Mouse (Mus musculus): ENCODE data around the gene Lmod1.
A peak's percentile ranks its signal among the peaks of the same experiment; 100 is the strongest.

Lmod1 gene

DNA sequence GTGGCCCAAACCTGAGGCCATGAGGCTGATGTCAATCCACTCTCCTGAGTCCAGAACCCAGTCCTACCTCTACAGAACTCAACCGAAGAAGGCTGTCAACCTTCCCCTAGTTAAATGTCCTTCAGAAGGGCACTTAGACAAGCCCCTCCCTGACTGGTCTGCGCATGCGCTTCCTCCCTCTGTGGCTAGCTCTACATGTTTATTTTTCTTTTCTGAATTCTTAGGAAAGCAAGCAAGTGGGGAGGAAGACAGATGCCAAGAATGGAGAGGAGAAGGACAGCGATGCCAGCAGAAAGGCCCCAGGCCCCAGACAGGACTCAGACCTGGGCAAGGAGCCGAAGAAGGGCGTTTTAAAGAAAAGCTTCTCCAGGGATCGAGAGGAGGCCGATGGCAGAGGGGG is 38.8 kb downstream of the Lmod1 start:
- DNase-seq, result no peak

GRCm38 (mm10) chr1:135366380-135366779 is 41.8 kb downstream of the Lmod1 start:
- no peak for DNase-seq

- DNase-seq, result no peak
These were observed 42.4 kb downstream of the Lmod1 start for GRCm38 (mm10) chr1:135367005-135367404.

- DNase-seq, result no peak
These were observed 43.0 kb downstream of the Lmod1 start for GRCm38 (mm10) chr1:135367595-135367994.

- peak; percentile 48 for DNase-seq
These were observed 43.6 kb downstream of the Lmod1 start for GRCm38 (mm10) chr1:135368245-135368644.

DNA sequence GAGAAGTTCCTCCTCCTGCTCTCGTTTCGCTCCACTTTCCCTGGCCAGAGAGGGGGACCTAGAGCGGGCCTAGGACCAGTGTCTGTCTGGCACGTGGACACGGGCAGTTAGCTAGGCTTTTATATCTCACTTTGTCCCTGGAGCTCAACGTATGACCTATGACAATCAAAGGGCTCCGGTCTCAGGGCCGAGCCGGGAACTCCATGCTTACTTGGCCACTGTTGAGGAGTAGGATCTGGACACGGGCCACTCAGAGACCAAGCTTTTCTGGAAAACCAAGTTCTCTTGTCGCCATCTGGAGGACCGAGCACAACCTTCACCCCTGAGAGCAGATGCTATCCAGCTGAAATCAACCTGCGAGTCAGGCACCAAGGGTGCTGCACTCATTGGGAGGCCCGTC is 44.4 kb downstream of the Lmod1 start:
- DNase-seq, result no peak

DNA sequence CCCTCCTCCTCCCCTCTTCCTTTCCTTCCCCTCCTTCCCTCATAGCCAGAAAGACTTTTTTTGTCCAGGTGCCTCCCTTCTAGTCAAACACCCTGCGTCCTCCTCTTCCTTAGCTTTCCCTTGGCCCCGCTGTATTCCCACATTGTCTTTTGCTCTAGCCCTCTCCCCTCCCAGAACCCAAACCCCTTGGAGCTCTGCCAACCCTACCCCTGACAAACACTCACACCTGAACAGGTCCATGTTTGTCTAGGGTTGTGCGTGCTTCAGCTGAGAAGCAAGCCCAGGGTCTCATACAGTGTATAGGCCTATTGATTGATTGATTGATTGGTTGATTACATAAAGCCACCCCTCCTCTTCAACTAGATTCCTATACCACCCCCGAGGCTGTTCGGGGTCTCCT is 44.8 kb downstream of the Lmod1 start:
- no peak for DNase-seq

DNA sequence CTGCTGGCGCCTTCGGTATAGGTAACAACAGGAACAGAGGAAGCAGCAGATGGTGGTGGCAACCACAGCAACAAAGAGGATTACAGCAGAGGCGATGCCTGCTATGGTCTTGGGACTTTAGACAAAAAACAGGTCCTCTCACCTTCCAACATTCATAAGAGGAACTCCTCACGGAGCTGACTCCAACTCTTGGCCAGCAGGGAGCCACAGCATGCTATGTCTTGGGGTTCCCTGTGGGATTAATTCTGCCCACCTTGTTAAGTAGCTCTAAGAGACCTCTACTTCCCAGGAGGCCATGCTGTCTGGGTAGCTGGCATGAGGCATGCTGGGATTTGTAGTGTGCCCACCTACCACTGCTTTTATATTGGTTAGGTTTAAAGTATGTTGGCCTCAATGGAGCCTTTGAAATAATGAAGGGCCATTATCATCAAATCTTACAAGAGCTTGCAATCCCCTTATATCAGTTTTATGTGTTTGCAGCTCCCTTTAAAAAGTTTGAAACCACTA is 48.6 kb downstream of the Lmod1 start:
- no peak for DNase-seq

DNA sequence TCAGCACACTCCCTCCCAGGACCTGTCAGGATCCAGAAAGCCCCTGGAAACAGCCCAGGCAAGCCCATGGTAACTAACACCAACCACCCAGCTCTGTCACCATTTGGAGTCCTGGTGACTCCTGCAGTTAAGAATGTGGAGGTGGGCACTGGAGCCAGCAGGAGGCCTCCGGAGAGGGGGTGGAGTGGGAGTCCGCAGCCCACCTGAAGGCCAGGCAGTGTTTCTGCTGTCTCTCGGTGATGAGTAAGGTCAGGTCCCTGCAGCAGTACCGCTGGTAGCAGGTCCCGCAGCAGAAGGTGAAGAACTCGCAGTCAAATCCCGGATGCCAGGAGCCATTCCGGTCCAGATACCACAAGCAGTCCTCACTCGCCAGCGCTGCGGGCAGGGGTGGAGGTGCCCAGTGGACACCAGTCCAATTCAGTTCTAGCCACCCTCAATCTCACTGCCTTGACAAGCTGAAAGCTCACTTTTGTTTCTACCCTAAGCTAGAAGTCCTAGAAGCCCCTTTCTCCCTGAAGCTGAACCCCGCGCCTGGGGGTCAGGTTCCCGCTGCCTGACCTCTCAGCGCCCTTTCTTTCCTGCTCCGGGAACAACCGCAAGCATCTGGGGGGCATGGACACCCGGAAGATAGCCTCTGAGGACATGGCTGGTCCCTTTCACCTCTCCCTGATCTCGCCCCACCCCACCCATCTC is 49.7 kb downstream of the Lmod1 start:
- no peak for DNase-seq

- no peak for DNase-seq
These were observed 50.4 kb downstream of the Lmod1 start, which contains the start of gene Shisa4 for GRCm38 (mm10) chr1:135374868-135375581. Shisa4 (minus strand) TSS chr1:135375237.

GRCm38 (mm10) chr1:135378576-135378975 is 54.0 kb downstream of the Lmod1 start:
- no peak for DNase-seq

DNA sequence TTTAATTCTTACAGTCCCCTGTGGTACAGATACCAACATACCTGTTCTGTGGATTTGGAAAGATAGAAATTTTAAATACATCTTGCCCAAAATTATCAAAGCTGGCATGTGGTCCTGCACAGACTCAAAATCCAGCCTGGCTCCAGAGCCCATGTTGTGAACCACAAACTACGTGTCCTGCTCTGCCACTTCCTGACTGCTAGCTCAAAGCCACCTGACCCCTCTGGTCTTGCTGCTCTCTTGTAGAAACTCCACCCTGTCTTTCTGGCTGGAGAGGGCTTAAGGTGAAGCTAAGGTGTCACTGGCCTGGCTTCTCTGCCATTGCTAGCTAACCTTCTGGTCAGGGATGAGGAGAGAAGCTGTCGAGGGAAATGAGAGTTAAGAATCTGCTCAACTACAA is 54.4 kb downstream of the Lmod1 start:
- no peak for DNase-seq

DNA sequence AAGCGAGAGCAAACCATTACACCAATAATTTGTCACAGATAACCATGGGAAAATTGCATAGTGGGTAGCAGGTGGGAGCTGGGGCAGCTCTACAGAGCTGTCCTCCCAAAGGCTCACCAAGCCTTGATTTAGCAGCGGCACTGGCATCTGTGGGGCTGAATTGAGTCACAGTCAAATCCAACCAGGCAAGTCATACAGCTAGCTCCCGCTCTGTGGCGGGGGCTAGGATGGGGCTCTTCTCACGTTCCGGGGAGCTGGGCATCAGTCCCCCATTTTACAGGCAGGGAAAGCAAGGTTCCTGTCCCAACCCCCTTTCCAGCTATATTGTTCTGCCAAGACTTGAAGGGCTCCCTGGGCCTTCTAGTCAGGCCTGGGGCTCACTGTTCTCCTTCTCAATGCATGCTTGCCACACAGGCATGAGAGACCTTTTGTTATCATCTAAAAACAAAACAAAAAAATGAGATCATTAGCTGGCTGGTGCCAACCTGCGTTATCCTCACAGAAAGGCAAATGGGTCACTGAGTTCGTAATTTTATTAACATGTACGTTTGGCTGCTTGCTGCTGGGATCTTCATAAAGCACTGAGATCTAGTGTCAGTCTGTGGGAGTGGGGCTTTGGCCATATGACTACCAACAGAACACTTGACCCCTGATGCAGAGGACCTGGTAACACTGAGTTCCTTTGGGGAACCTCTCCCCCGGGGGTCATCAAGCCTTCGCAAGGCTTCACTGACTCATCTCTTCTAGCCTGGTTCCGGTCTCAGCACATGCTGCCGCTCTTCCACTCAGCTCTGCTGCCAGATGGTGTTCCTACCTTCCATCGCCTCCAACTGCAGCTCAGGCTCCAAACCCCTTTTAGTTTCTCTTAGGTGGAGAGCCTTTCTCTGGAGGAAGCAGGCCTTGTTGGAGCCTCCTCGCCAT is 55.7 kb downstream of the Lmod1 start:
- DNase-seq, result no peak

DNA sequence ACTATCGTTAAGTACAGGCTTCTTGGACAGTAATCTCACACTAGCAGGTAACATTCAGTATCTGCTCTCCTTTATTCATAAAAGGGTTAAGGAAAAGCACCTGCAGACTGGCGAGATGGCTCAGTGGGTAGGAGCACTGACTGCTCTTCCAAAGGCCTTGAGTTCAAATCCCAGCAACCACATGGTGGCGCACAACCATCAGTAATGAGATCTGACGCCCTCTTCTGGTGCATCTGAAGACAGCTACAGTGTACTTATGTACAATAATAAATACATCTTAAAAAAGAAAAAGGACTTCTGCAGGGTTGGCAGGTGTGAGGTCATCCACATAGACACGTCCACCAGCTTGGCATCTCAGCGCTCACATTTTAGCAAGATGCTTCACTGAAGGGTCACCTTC is 57.0 kb downstream of the Lmod1 start:
- peak; percentile 38 for DNase-seq

DNA sequence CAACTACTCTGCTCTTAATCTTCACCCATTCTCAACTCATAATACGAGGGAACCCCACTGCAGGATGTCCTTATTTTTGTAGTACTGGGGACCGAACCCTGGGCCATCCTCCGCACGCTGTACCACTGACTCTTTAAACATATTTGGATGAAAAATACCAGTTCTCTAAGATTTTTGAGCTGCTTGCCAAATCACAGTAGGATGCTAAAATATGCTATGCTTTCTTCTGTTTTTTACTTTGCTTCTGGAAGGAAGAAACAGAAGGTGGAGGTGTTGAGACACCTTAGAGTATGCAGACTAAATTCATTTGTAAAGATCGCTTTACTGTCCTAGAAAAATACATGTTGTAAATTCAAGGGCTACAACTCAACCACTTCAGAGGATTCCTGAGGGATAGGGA is 59.6 kb downstream of the Lmod1 start:
- no peak for DNase-seq

GRCm38 (mm10) chr1:135385161-135385560 is 60.6 kb downstream of the Lmod1 start:
- no peak for DNase-seq

GRCm38 (mm10) chr1:135399466-135399865 is 74.9 kb downstream of the Lmod1 start:
- DNase-seq, result no peak

- DNase-seq, result no peak
These were observed 77.0 kb downstream of the Lmod1 start for GRCm38 (mm10) chr1:135401452-135402110.

DNA sequence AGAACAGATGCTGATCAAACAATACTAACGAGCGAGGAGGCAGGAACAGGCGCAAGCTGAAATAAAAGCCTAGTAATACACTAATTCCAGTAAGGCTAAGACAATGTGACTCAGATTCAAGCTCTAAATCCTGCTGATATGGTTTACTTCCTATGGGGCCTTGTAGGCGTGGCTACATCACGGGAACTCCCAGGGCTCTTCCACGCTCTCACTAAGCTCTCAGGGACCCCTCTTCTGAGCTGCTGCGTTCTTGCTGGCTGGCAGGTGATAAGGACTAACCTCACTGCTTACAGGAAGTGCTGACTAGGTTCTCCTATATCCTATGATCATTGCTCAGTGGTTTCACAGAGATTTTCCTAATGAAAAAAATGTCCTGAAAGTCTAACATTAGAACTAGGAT is 80.7 kb downstream of the Lmod1 start:
- DNase-seq, result no peak

- DNase-seq, result no peak
These were observed 84.4 kb downstream of the Lmod1 start for GRCm38 (mm10) chr1:135408973-135409372.

- DNase-seq, result no peak
These were observed 86.4 kb downstream of the Lmod1 start for GRCm38 (mm10) chr1:135410967-135411366.

DNA sequence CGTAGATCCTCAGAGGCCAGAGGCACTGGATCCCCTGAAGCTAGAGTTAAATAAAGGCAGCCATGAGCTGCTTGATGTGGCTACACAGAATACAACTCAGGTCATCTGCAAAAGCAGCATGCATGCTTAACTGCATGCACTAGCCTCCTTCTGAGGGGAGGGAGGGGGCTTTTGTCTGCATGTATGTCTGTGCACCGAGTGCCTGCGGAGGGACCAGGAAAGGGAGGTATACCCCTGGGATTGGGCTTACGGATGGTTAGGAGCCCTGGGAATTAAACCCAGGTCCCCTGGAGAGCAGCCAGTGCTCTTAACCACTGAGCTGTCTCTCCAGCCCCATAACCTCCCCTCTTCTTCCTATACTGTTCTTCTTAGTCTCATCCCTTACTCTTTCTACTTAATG is 87.5 kb downstream of the Lmod1 start:
- DNase-seq, result no peak

- no peak for DNase-seq
These were observed 89.4 kb downstream of the Lmod1 start for GRCm38 (mm10) chr1:135413996-135414395.
